Mouse (Mus musculus) MEL (cell line): Measurements from ENCODE around the gene Tsr1. TPM values are rescaled to one million over a fixed set of nuclear protein-coding genes. Genes with fewer than 3 reads are reported as not detected.

Experiments used
- DNase-seq: peaks from one replicate; pipeline ENCODE4 v3.0.0; 2011; ENCODE audit warnings: low read depth, low spot score
- H3K27ac ChIP-seq: 2 replicates; pipeline ENCODE4 v1.5.1; 2012; ENCODE audit warnings: low read depth, mild to moderate bottlenecking, control low read depth, low read length, moderate library complexity; ENCODE audit not compliant: control insufficient read depth
- H3K27me3 ChIP-seq, 2 experiments: fragments of 150-350 bp in 1 of 2; sonication (generic) in 1 of 2; 2 replicates each; pipeline ENCODE4 v1.6.1; 2012; ENCODE audit warnings: low read length in 2 of 2, mild to moderate bottlenecking in 2 of 2, improper control_type of control experiment in 1 of 2, moderate library complexity in 1 of 2; ENCODE audit not compliant: insufficient read depth in 2 of 2, control insufficient read depth in 1 of 2
- H3K36me3 ChIP-seq, 2 experiments: 2 replicates each; pipeline ENCODE4 v1.6.1; 2012 to 2014; ENCODE audit warnings: low read length in 2 of 2, improper control_type of control experiment in 1 of 2, inconsistent platforms in 1 of 2, mild to moderate bottlenecking in 1 of 2; ENCODE audit not compliant: insufficient read depth in 2 of 2, control insufficient read depth in 1 of 2
- H3K4me1 ChIP-seq, 2 experiments: fragments of 150-350 bp in 1 of 2; sonication (generic) in 1 of 2; 2 replicates each; pipeline ENCODE4 v1.6.1; 2012; ENCODE audit warnings: low read length in 2 of 2, improper control_type of control experiment in 1 of 2, mild to moderate bottlenecking in 1 of 2; ENCODE audit not compliant: insufficient read depth in 2 of 2, control insufficient read depth in 1 of 2
- H3K4me3 ChIP-seq, 2 experiments: fragments of 150-350 bp in 1 of 2; sonication (generic) in 1 of 2; 2 replicates each; pipeline ENCODE4 v1.5.1; 2012; ENCODE audit warnings: low read depth in 2 of 2, low read length in 2 of 2, mild to moderate bottlenecking in 2 of 2, moderate library complexity in 2 of 2, control low read depth in 1 of 2, improper control_type of control experiment in 1 of 2; ENCODE audit not compliant: control insufficient read depth in 1 of 2, insufficient read depth in 1 of 2
- H3K79me2 ChIP-seq: 2 replicates; pipeline ENCODE4 v1.6.1; 2012; ENCODE audit warnings: mild to moderate bottlenecking, low read length, moderate library complexity; ENCODE audit not compliant: control insufficient read depth, poor library complexity, insufficient read depth
- H3K9ac ChIP-seq: 2 replicates; pipeline ENCODE4 v1.6.1; 2012; ENCODE audit warnings: low read depth, mild to moderate bottlenecking, control low read depth, low read length, moderate library complexity; ENCODE audit not compliant: control insufficient read depth, poor library complexity, severe bottlenecking
- H3K9me3 ChIP-seq: fragments of 150-350 bp; sonication (generic); replicated peaks from 2 replicates; pipeline ENCODE4 v1.6.1; 2012; ENCODE audit warnings: mild to moderate bottlenecking, low read length, improper control_type of control experiment, moderate library complexity; ENCODE audit not compliant: insufficient read depth
- BHLHE40 ChIP-seq: IDR thresholded peaks from 2 replicates; pipeline ENCODE4 v1.6.1; 2012; ENCODE audit warnings: low read depth, mild to moderate bottlenecking, inconsistent platforms, low read length, improper control_type of control experiment, borderline replicate concordance
- CTCF ChIP-seq, 3 experiments: IDR thresholded peaks in 2 of 3; conservative IDR thresholded peaks in 1 of 3; 2 replicates each; pipeline ENCODE4 v1.5.1; 2011 to 2012; ENCODE audit warnings: low read length in 3 of 3, low read depth in 2 of 3, mild to moderate bottlenecking in 2 of 3, improper control_type of control experiment in 1 of 3, inconsistent platforms in 1 of 3, mixed read lengths in 1 of 3, moderate library complexity in 1 of 3; ENCODE audit not compliant: control insufficient read depth in 1 of 3, insufficient read depth in 1 of 3, poor library complexity in 1 of 3, severe bottlenecking in 1 of 3
- E2F4 ChIP-seq: IDR thresholded peaks from 2 replicates; pipeline ENCODE4 v1.6.1; 2011; ENCODE audit warnings: low read depth, low read length, improper control_type of control experiment, borderline replicate concordance
- EP300 ChIP-seq, 2 experiments: IDR thresholded peaks; 2 replicates each; pipeline ENCODE4 v1.6.1; 2011; ENCODE audit warnings: improper control_type of control experiment in 2 of 2, low read length in 2 of 2, low read depth in 1 of 2, mild to moderate bottlenecking in 1 of 2
- ETS1 ChIP-seq: IDR thresholded peaks from 2 replicates; pipeline ENCODE4 v1.6.1; 2012; ENCODE audit warnings: low read depth, mild to moderate bottlenecking, inconsistent platforms, low read length, improper control_type of control experiment, moderate library complexity
- GABPA ChIP-seq: IDR thresholded peaks from 2 replicates; pipeline ENCODE4 v1.6.1; 2012; ENCODE audit warnings: low read depth, mild to moderate bottlenecking, inconsistent platforms, low read length, improper control_type of control experiment, moderate library complexity
- GATA1 ChIP-seq: IDR thresholded peaks from 2 replicates; pipeline ENCODE4 v1.6.1; 2011; ENCODE audit warnings: low read depth, low read length, improper control_type of control experiment
- HCFC1 ChIP-seq: IDR thresholded peaks from 2 replicates; pipeline ENCODE4 v1.6.1; 2012; ENCODE audit warnings: low read depth, mild to moderate bottlenecking, inconsistent platforms, low read length, improper control_type of control experiment, moderate library complexity
- JUND ChIP-seq: IDR thresholded peaks from 2 replicates; pipeline ENCODE4 v1.6.1; 2011; ENCODE audit warnings: low read depth, mild to moderate bottlenecking, improper control_type of control experiment, low read length
- MAFK ChIP-seq: IDR thresholded peaks from 2 replicates; pipeline ENCODE4 v1.6.1; 2011; ENCODE audit warnings: low read depth, mild to moderate bottlenecking, low read length, improper control_type of control experiment, borderline replicate concordance
- MAZ ChIP-seq: IDR thresholded peaks from 2 replicates; pipeline ENCODE4 v1.6.1; 2012; ENCODE audit warnings: low read depth, mild to moderate bottlenecking, inconsistent platforms, low read length, improper control_type of control experiment
- MEF2A ChIP-seq: IDR thresholded peaks from 2 replicates; pipeline ENCODE4 v1.6.1; 2014; ENCODE audit warnings: low read depth, mild to moderate bottlenecking, inconsistent platforms, low read length, improper control_type of control experiment; ENCODE audit not compliant: poor library complexity, insufficient replicate concordance, severe bottlenecking; ENCODE audit errors: extremely low read depth
- MXI1 ChIP-seq: IDR thresholded peaks from 2 replicates; pipeline ENCODE4 v1.6.1; 2011; ENCODE audit warnings: mild to moderate bottlenecking, low read depth, low read length, improper control_type of control experiment
- MYB ChIP-seq: IDR thresholded peaks from 2 replicates; pipeline ENCODE4 v1.6.1; 2011; ENCODE audit warnings: mild to moderate bottlenecking, low read depth, low read length, improper control_type of control experiment
- MYC ChIP-seq: IDR thresholded peaks from 2 replicates; pipeline ENCODE4 v1.6.1; 2011; ENCODE audit warnings: low read depth, mild to moderate bottlenecking, low read length, improper control_type of control experiment, moderate library complexity
- NELFE ChIP-seq: IDR thresholded peaks from 2 replicates; pipeline ENCODE4 v1.6.1; 2011; ENCODE audit warnings: low read depth, low read length, improper control_type of control experiment
- NRF1 ChIP-seq: IDR thresholded peaks from 2 replicates; pipeline ENCODE4 v1.6.1; 2014; ENCODE audit warnings: low read depth, mild to moderate bottlenecking, inconsistent platforms, low read length, improper control_type of control experiment, moderate library complexity; ENCODE audit not compliant: poor library complexity, insufficient read depth, severe bottlenecking
- POLR2AphosphoS2 ChIP-seq: IDR thresholded peaks from 2 replicates; pipeline ENCODE4 v1.6.1; 2011; ENCODE audit warnings: low read length, improper control_type of control experiment
- POLR2AphosphoS5 ChIP-seq: IDR thresholded peaks from 2 replicates; pipeline ENCODE4 v1.6.1; 2012; ENCODE audit warnings: low read depth, borderline replicate concordance, mild to moderate bottlenecking, inconsistent platforms, low read length, moderate library complexity, mixed read lengths
- RAD21 ChIP-seq: IDR thresholded peaks from 2 replicates; pipeline ENCODE4 v1.6.1; 2011; ENCODE audit warnings: mild to moderate bottlenecking, low read depth, low read length, improper control_type of control experiment
- RCOR1 ChIP-seq: IDR thresholded peaks from 2 replicates; pipeline ENCODE4 v1.6.1; 2012; ENCODE audit warnings: low read depth, mild to moderate bottlenecking, inconsistent platforms, low read length, improper control_type of control experiment
- SIN3A ChIP-seq: IDR thresholded peaks from 2 replicates; pipeline ENCODE4 v1.6.1; 2012; ENCODE audit warnings: low read length, improper control_type of control experiment, inconsistent platforms
- SMC3 ChIP-seq: IDR thresholded peaks from 2 replicates; pipeline ENCODE4 v1.6.1; 2011; ENCODE audit warnings: low read depth, low read length, improper control_type of control experiment
- TAL1 ChIP-seq: IDR thresholded peaks from 2 replicates; pipeline ENCODE4 v1.6.1; 2012; ENCODE audit warnings: mild to moderate bottlenecking, inconsistent platforms, low read length, moderate library complexity, mixed read lengths
- TBP ChIP-seq: IDR thresholded peaks from 2 replicates; pipeline ENCODE4 v1.8.0; 2011; ENCODE audit warnings: low read depth, low read length, improper control_type of control experiment
- TCF12 ChIP-seq: IDR thresholded peaks from 2 replicates; pipeline ENCODE4 v1.6.1; 2014; ENCODE audit warnings: low read depth, mild to moderate bottlenecking, inconsistent platforms, low read length, improper control_type of control experiment, moderate library complexity
- UBTF ChIP-seq: IDR thresholded peaks from 2 replicates; pipeline ENCODE4 v1.6.1; 2012; ENCODE audit warnings: low read depth, mild to moderate bottlenecking, inconsistent platforms, low read length, improper control_type of control experiment, moderate library complexity, borderline replicate concordance; ENCODE audit not compliant: insufficient read depth
- USF2 ChIP-seq, 2 experiments: IDR thresholded peaks; 2 replicates each; pipeline ENCODE4 v1.6.1; 2011 to 2012; ENCODE audit warnings: improper control_type of control experiment in 2 of 2, low read length in 2 of 2, borderline replicate concordance in 1 of 2, inconsistent platforms in 1 of 2, low read depth in 1 of 2, mild to moderate bottlenecking in 1 of 2; ENCODE audit not compliant: insufficient read depth in 1 of 2
- ZC3H11A ChIP-seq: IDR thresholded peaks from 2 replicates; pipeline ENCODE4 v1.6.1; 2012; ENCODE audit warnings: low read depth, mild to moderate bottlenecking, inconsistent platforms, low read length, improper control_type of control experiment
- ZKSCAN1 ChIP-seq: IDR thresholded peaks from 2 replicates; pipeline ENCODE4 v1.6.1; 2012; ENCODE audit warnings: low read depth, mild to moderate bottlenecking, inconsistent platforms, low read length, improper control_type of control experiment, moderate library complexity
- ZNF384 ChIP-seq: IDR thresholded peaks from 2 replicates; pipeline ENCODE4 v1.6.1; 2012; ENCODE audit warnings: low read depth, mild to moderate bottlenecking, inconsistent platforms, low read length, improper control_type of control experiment
- polyA plus RNA-seq, 2 experiments: library from polyadenylated mRNA; stranded (reverse) in 1 of 2; unstranded in 1 of 2; fragments of >175 nt in 1 of 2; fragments of >200 nt in 1 of 2; gene quantifications; 2 replicates each; pipeline versions ENCODE4 v1.2.1 to v1.2.4; 2012; ENCODE audit warnings: low replicate concordance in 2 of 2, low read depth in 1 of 2; ENCODE audit not compliant: insufficient read length in 2 of 2, insufficient read depth in 1 of 2, missing spikeins in 1 of 2
- total RNA-seq: library from RNA; depleted of rRNA; stranded (reverse); fragments of 300-350 nt; gene quantifications from 2 replicates; pipeline ENCODE4 v1.2.3, GENCODE M21; 2012

Tsr1 gene
- total and polyA plus RNA-seq, 3 experiments: 123 to 178 (median 129) TPM

DNA sequence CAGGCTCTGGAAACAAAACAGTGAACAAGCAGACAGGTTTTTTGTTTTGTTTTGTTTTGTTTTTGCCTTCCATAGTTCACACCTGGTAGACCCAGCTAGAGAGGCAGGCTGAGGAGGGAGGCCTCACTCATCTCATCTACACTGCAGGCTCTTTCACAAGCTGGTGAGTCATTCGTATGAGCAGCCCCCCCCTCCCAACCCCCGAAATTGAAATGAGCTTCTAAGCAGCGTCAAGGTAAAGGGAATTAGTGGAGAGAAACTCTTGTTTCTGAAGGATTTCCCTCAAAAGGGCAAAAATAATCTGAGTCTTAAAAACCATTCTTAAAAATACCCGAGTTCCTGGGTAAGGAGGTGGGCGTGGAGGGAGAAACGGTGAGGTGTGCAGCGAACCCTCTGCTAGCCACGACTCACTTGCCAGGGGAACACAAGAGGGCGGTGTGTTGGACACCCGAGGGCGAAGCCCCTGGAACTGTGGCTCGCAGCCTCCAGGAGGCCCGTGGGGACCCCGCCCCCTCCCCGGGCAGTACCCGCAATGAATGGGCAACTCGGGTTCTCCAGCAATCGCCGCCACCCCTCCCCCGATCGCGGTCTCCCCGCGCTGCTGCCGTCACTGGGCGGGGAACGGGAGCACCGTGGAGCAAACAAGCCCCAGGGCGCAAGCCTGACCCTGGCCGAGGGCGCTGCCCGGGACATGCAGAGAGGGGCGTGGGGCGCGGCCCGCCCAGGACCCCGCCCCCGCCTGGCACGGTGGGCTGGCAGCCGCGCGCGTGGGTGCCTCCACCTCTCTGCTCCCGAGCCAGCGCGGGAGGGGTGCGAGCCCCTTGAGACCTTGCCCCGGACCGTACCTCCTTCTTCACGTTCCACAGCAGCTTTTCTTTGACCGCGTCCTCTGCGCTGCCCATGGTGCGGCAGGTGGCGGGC, 1.6 kb upstream of the Tsr1 start:
- Histone ChIP-seq H3K4me1 (peaks cover 6 to 14% of the 10 kb centered on the region in 2 experiments), H3K36me3 (peaks cover 18 to 21% of the 10 kb centered on the region in 2 experiments), H3K79me2 (peaks cover 45% of the 10 kb centered on the region), H3K4me3 (peak overlapping the region; percentile 80 to 86), H3K27ac (peak overlapping the region; percentile 40), H3K27me3 (no peaks in the 10 kb centered on the region), H3K9me3 (no peaks in the 10 kb centered on the region), H3K9ac (peak overlapping the region; percentile 86)
- TF ChIP-seq NRF1: no peak
- no peak for TF ChIP-seq GABPA
- no peak for TF ChIP-seq HCFC1
- no peak for TF ChIP-seq MYB
- peak; percentile 65 for TF ChIP-seq MXI1
- no peak for TF ChIP-seq TBP
- TF ChIP-seq MAFK: no peak
- TF ChIP-seq TAL1: no peak
- TF ChIP-seq TCF12: no peak
- no peak for TF ChIP-seq ZKSCAN1
- no peak for TF ChIP-seq ZNF384
- TF ChIP-seq CTCF (IDR thresholded peaks at IDR 0.05 in 2 of 3, conservative IDR thresholded peaks at IDR 0.05 in 1 of 3; ENCODE audit: control insufficient read depth in 1 of 3, insufficient read depth in 1 of 3, low read depth in 2 of 3, low read length in 3 of 3, poor library complexity in 1 of 3, severe bottlenecking in 1 of 3): peak in 2 of 3 experiments; percentile 39 to 52; a peak in 4 of 6 replicates
- no peak for TF ChIP-seq NELFE
- no peak for TF ChIP-seq MYC
- TF ChIP-seq MAZ: peak; percentile 55; the same call in 1 of the 2 replicates
- TF ChIP-seq RAD21: no peak
- no peak for TF ChIP-seq USF2 (IDR thresholded peaks at IDR 0.05; ENCODE audit: borderline replicate concordance in 1 of 2, insufficient read depth in 1 of 2, low read depth in 1 of 2, low read length in 2 of 2)
- no peak; a peak in 1 of 4 replicates for TF ChIP-seq EP300 (IDR thresholded peaks at IDR 0.05; ENCODE audit: low read depth in 1 of 2, low read length in 2 of 2)
- TF ChIP-seq GATA1: no peak
- TF ChIP-seq RCOR1: no peak
- no peak for TF ChIP-seq POLR2AphosphoS2
- no peak for TF ChIP-seq E2F4
- TF ChIP-seq MEF2A: no peak
- peak; percentile 7; the same call in 1 of the 2 replicates for TF ChIP-seq ETS1
- TF ChIP-seq JUND: peak; percentile 50; the same call in 1 of the 2 replicates
- TF ChIP-seq POLR2AphosphoS5: no peak
- TF ChIP-seq SMC3: peak; percentile 36
- TF ChIP-seq BHLHE40: 0 out of 2 replicates have a peak, but pooled peaks have one; percentile 7
- TF ChIP-seq SIN3A: peak; percentile 69
- 0 out of 2 replicates have a peak, but pooled peaks have one; percentile 69 for TF ChIP-seq UBTF
- no peak for TF ChIP-seq ZC3H11A
- DNase-seq: peak; percentile 82
